Mouse (Mus musculus): ENCODE measurements around the gene 4930564D02Rik.

DNA sequence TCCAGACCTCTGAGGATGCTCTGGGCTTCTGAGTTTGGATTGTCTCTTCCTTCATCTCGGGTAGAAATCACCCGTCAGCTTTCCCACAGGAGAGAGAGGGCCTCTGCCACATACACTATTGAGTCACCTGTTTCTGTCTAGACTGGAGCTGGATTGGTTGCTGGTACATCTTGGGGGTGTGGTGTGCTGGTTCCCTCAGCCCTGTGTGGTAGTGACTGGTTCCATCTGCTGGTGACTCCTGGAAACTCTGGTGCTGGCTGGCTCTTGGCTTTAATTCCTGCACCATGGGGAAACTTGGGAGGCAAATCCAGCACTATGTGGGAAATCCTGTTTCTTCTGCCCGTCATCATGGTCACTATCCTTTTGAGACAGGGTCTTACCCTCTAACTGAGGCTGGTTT is 24.3 kb downstream of the 4930564D02Rik start:
- TF ChIP-seq CTCF (conservative IDR thresholded peaks at IDR 0.05; ENCODE audit: insufficient read depth, insufficient read length, low read depth, low read length) (peak; percentile 67), POLR2A (IDR thresholded peaks at IDR 0.05; ENCODE audit: low read depth, low read length) (no peak)

All from kidney, adult 2 months (tissue).